Mouse (Mus musculus): ENCODE results near the gene Sorcs3.

Sorcs3 gene

GRCm38 (mm10) chr19:48283217-48283616, 77.4 kb downstream of the Sorcs3 start:
- in situ Hi-C loops (cut with MboI, MseI) = no loop called here

- in situ Hi-C loops (cut with MboI, MseI) = no loop called here
These were observed 79.9 kb downstream of the Sorcs3 start for GRCm38 (mm10) chr19:48285602-48286225.

- in situ Hi-C loops (cut with MboI, MseI) = no loop called here
These were observed 88.4 kb downstream of the Sorcs3 start for GRCm38 (mm10) chr19:48294251-48294650.

- in situ Hi-C loops (cut with MboI, MseI) = no loop called here
These were observed 92.6 kb downstream of the Sorcs3 start for GRCm38 (mm10) chr19:48298384-48298783.

- in situ Hi-C loops (cut with MboI, MseI) = no loop called here
These were observed 94.8 kb downstream of the Sorcs3 start for GRCm38 (mm10) chr19:48300440-48301231.

- in situ Hi-C loops (cut with MboI, MseI) = no loop called here
These were observed 95.5 kb downstream of the Sorcs3 start for GRCm38 (mm10) chr19:48301300-48301699.

- in situ Hi-C loops (cut with MboI, MseI) = no loop called here
These were observed 102.5 kb downstream of the Sorcs3 start for GRCm38 (mm10) chr19:48308341-48308740.

GRCm38 (mm10) chr19:48309531-48310337, 103.9 kb downstream of the Sorcs3 start:
- in situ Hi-C loops (cut with MboI, MseI) = no loop called here

- in situ Hi-C loops (cut with MboI, MseI) = no loop called here
These were observed 104.5 kb downstream of the Sorcs3 start for GRCm38 (mm10) chr19:48310338-48310710.

GRCm38 (mm10) chr19:48313776-48314175, 108.0 kb downstream of the Sorcs3 start:
- in situ Hi-C loops (cut with MboI, MseI) = no loop called here

- in situ Hi-C loops (cut with MboI, MseI) = no loop called here
These were observed 121.3 kb downstream of the Sorcs3 start for GRCm38 (mm10) chr19:48327115-48327514.

- in situ Hi-C loops (cut with MboI, MseI) = no loop called here
These were observed 122.3 kb downstream of the Sorcs3 start for GRCm38 (mm10) chr19:48328171-48328570.

GRCm38 (mm10) chr19:48331640-48332039, 125.8 kb downstream of the Sorcs3 start:
- in situ Hi-C loops (cut with MboI, MseI) = no loop called here

- in situ Hi-C loops (cut with MboI, MseI) = no loop called here
These were observed 127.3 kb downstream of the Sorcs3 start for GRCm38 (mm10) chr19:48333085-48333484.

- in situ Hi-C loops (cut with MboI, MseI) = no loop called here
These were observed 131.6 kb downstream of the Sorcs3 start for GRCm38 (mm10) chr19:48337461-48337860.

GRCm38 (mm10) chr19:48338098-48338497, 132.3 kb downstream of the Sorcs3 start:
- in situ Hi-C loops (cut with MboI, MseI) = no loop called here

GRCm38 (mm10) chr19:48342770-48343169, 136.9 kb downstream of the Sorcs3 start:
- in situ Hi-C loops (cut with MboI, MseI) = no loop called here

GRCm38 (mm10) chr19:48343442-48343841, 137.6 kb downstream of the Sorcs3 start:
- in situ Hi-C loops (cut with MboI, MseI) = no loop called here

- in situ Hi-C loops (cut with MboI, MseI) = no loop called here
These were observed 141.3 kb downstream of the Sorcs3 start for GRCm38 (mm10) chr19:48347116-48347515.

GRCm38 (mm10) chr19:48356806-48357205, 151.0 kb downstream of the Sorcs3 start:
- in situ Hi-C loops (cut with MboI, MseI) = no loop called here

- in situ Hi-C loops (cut with MboI, MseI) = no loop called here
These were observed 156.3 kb downstream of the Sorcs3 start for GRCm38 (mm10) chr19:48362167-48362566.

GRCm38 (mm10) chr19:48368056-48368455, 162.2 kb downstream of the Sorcs3 start:
- in situ Hi-C loops (cut with MboI, MseI) = no loop called here
